ENCODE assay signal across 26 mouse cellular contexts in the genomic region with DNA sequence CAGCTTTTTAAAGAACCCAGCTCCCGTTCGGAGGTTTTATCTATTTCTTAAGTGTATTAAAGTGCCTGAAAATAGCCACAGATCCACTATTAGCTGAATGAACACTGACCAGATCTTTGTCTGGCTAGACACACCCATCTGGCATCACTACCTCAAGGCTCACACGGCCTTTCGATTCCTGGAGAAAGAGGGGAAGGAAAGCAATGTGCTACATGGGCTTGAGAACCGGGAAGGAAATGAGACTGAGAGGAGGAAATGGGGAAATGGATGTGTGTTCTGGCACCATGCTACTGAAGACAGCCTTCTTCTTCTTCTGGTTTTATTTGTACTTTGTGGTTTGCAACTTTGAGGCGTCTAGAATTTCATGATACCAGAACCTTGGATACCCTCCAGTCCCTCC. TPM values are rescaled to one million over a fixed set of nuclear protein-coding genes. Genes with fewer than 3 reads are reported as not detected.
A peak's percentile ranks its signal among the peaks of the same experiment; 100 is the strongest.
DNase-seq lines count a peak whose midpoint lies in the region; ATAC-seq and TF ChIP-seq lines count a peak whose summit lies in the region.
"Had no signal": no experiment of that assay in that cellular context is flagged by ENCODE, and none has a peak within 500 bp of the region (broad histone marks: within the 10 kb centered on the region; RNA-seq: fewer than 3 reads in every experiment).

No protein-coding gene starts in this region.

- 87% methylated on average over 6 of the region's 6 CpGs for WGBS in midbrain, embryonic 13.5 days
- WGBS in midbrain, embryonic 10.5 days = 88% methylated on average over 6 of the region's 6 CpGs
- 57% methylated on average over 6 of the region's 6 CpGs for WGBS in forebrain, postnatal 0 days

- DNase-seq in cerebellum, adult 8-10 months = peak; percentile 21
- no peak for DNase-seq in cerebellum, postnatal 10 days
- no peak for DNase-seq in midbrain, embryonic 10.5 days (ENCODE audit: low spot score)
- no peak for DNase-seq in forebrain, postnatal 0 days
- no peak for DNase-seq in spleen, adult 12 weeks (ENCODE audit: low spot score)
- no peak for DNase-seq in frontal cortex, postnatal 25 days (ENCODE audit: low spot score in 2 of 2)
- DNase-seq: adrenal gland, adult 8-10 months; heart, postnatal 14 days; retina, postnatal 1 day; right cerebral cortex, postnatal 14 days; thymus, postnatal 14 days had no signal

- H3K36me3 ChIP-seq in midbrain, embryonic 13.5 days = peaks cover 3% of the 10 kb centered on the region
- H3K36me3 ChIP-seq in midbrain, embryonic 10.5 days = no peaks in the 10 kb centered on the region; the same call in 1 of the 2 replicates
- H3K36me3 ChIP-seq in forebrain, postnatal 0 days (ENCODE audit: insufficient read depth) = no peaks in the 10 kb centered on the region
- H3K36me3 ChIP-seq: intestine, embryonic 15.5 days; limb, embryonic 13.5 days; lung, embryonic 15.5 days; neural tube, embryonic 15.5 days had no signal

- H3K9ac ChIP-seq in midbrain, embryonic 13.5 days (replicated peaks) = no peak overlapping the region
- no peak overlapping the region for H3K9ac ChIP-seq in forebrain, postnatal 0 days
- H3K9ac ChIP-seq: intestine, embryonic 15.5 days; limb, embryonic 13.5 days; lung, embryonic 15.5 days; neural tube, embryonic 15.5 days had no signal

- no peaks in the 10 kb centered on the region for H3K27me3 ChIP-seq in midbrain, embryonic 13.5 days
- peaks cover 24% of the 10 kb centered on the region for H3K27me3 ChIP-seq in midbrain, embryonic 10.5 days (ENCODE audit: low read depth, poor library complexity, severe bottlenecking)
- H3K27me3 ChIP-seq in forebrain, postnatal 0 days (ENCODE audit: insufficient read depth, low read length) = no peaks in the 10 kb centered on the region
- H3K27me3 ChIP-seq: CH12.LX; neural tube, embryonic 15.5 days had no signal

- H3K27ac ChIP-seq in midbrain, embryonic 13.5 days = no peak overlapping the region
- no peak overlapping the region for H3K27ac ChIP-seq in midbrain, embryonic 10.5 days (replicated peaks)
- no peak overlapping the region for H3K27ac ChIP-seq in forebrain, postnatal 0 days (ENCODE audit: low read depth, low read length)
- H3K27ac ChIP-seq: hindbrain, postnatal 0 days; intestine, embryonic 15.5 days; layer of hippocampus, adult 2 months; left cerebral cortex, adult 2 months; limb, embryonic 13.5 days; lung, embryonic 15.5 days; neural tube, embryonic 15.5 days had no signal

- no peak for TF ChIP-seq CTCF in forebrain, postnatal 0 days (IDR thresholded peaks at IDR 0.05; ENCODE audit: low read depth)

- H3K4me2 ChIP-seq in midbrain, embryonic 13.5 days (replicated peaks) = peak overlapping the region; percentile 88; the same call in 1 of the 2 replicates
- peak overlapping the region; percentile 11; the same call in 1 of the 2 replicates for H3K4me2 ChIP-seq in forebrain, postnatal 0 days (ENCODE audit: low read depth)
- H3K4me2 ChIP-seq: intestine, embryonic 15.5 days; limb, embryonic 13.5 days; liver, embryonic 11.5 days; lung, embryonic 15.5 days; neural tube, embryonic 15.5 days had no signal

- no peak overlapping the region for H3K4me3 ChIP-seq in midbrain, embryonic 13.5 days (replicated peaks)
- no peak overlapping the region for H3K4me3 ChIP-seq in midbrain, embryonic 10.5 days
- no peak overlapping the region for H3K4me3 ChIP-seq in forebrain, postnatal 0 days (ENCODE audit: low read depth, low read length)
- H3K4me3 ChIP-seq: intestine, embryonic 15.5 days; layer of hippocampus, adult 2 months; left cerebral cortex, adult 2 months; limb, embryonic 13.5 days; lung, embryonic 15.5 days; megakaryocyte, embryonic 14.5 days; neural tube, embryonic 15.5 days had no signal

- no peaks in the 10 kb centered on the region for H3K9me3 ChIP-seq in midbrain, embryonic 13.5 days
- H3K9me3 ChIP-seq in midbrain, embryonic 10.5 days (replicated peaks) = no peaks in the 10 kb centered on the region
- no peaks in the 10 kb centered on the region for H3K9me3 ChIP-seq in forebrain, postnatal 0 days (ENCODE audit: low read length)
- H3K9me3 ChIP-seq: intestine, embryonic 15.5 days; limb, embryonic 13.5 days; lung, embryonic 15.5 days; neural tube, embryonic 15.5 days had no signal

- H3K4me1 ChIP-seq in midbrain, embryonic 13.5 days (replicated peaks) = peaks cover 85% of the 10 kb centered on the region
- H3K4me1 ChIP-seq in midbrain, embryonic 10.5 days = peaks cover 75% of the 10 kb centered on the region
- peaks cover 47% of the 10 kb centered on the region for H3K4me1 ChIP-seq in forebrain, postnatal 0 days (ENCODE audit: insufficient read depth)
- H3K4me1 ChIP-seq: intestine, embryonic 15.5 days had no signal

- ATAC-seq in midbrain, embryonic 13.5 days = no peak
- no peak for ATAC-seq in forebrain, postnatal 0 days
- ATAC-seq: activated CD4-positive, CD25-positive, alpha-beta regulatory T cell, adult 4 months; hindbrain, postnatal 0 days; intestine, embryonic 15.5 days had no signal

RNA-seq across cellular contexts. Expression of a gene that starts 8.7 kb away (rescaled TPM):
- 51.8 and 53.9 TPM in 2 replicates for polyA plus RNA-seq in midbrain, embryonic 13.5 days (2015; fragmentation: Nextera tagmentation; extraction: Ambion mirVana)
- 17.7 and 33.2 TPM in 2 replicates for polyA plus RNA-seq in midbrain, embryonic 10.5 days (2016; fragmentation: Nextera tagmentation; extraction: Ambion mirVana)
- 59.7 and 60.9 TPM in 2 replicates for total RNA-seq in forebrain, postnatal 0 days (2014; rRNA removed)
- 30.2 and 40.9 TPM in 2 replicates for polyA plus RNA-seq in forebrain, postnatal 0 days (2015; fragmentation: Nextera tagmentation; extraction: Ambion mirVana)
- total RNA-seq: gastrocnemius, adult 8-10 months; heart, postnatal 14 days had no signal
- polyA plus RNA-seq: C2C12; liver, embryonic 16.5 days had no signal

RNA-seq across cellular contexts. Expression of a gene that starts 58.6 kb away (rescaled TPM):
- 29.9 and 31.9 TPM in 2 replicates for polyA plus RNA-seq in midbrain, embryonic 13.5 days (2015; fragmentation: Nextera tagmentation; extraction: Ambion mirVana)
- 19.5 and 21.6 TPM in 2 replicates for polyA plus RNA-seq in midbrain, embryonic 10.5 days (2016; fragmentation: Nextera tagmentation; extraction: Ambion mirVana)
- total RNA-seq in forebrain, postnatal 0 days (2014; rRNA removed) = 35.4 and 35.5 TPM in 2 replicates
- 23.2 and 32.2 TPM in 2 replicates for polyA plus RNA-seq in forebrain, postnatal 0 days (2015; fragmentation: Nextera tagmentation; extraction: Ambion mirVana)
